ENCODE assay signal across 12 mouse cellular contexts in the genomic region with DNA sequence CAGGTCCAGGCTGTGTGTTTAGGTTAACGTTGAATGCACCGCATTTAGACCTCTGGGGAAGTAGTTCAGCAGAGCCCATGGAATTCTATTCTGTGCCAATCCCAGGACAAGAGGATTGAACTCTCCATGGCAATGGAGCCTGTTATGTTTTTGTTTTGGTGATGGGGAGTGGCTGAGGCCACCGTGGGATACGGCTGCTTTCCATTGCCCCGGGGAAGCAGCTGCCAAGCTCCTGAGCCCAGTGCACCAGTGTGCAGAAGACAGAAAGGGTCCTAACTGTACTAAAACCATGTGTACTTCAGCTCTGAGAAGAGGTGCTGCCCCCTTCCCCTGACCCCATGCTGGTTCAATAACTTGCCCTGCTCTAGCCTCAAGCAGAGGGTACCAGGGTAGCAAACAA. TPM values are rescaled to one million over a fixed set of nuclear protein-coding genes. Genes with fewer than 3 reads are reported as not detected.
DNase-seq lines count a peak whose midpoint lies in the region; ATAC-seq and TF ChIP-seq lines count a peak whose summit lies in the region.
"Had no signal": no experiment of that assay in that cellular context is flagged by ENCODE, and none has a peak within 500 bp of the region (broad histone marks: within the 10 kb centered on the region; RNA-seq: fewer than 3 reads in every experiment).

No protein-coding gene starts in this region.

- intact Hi-C loops in left cerebral cortex, adult 2 months (cut with DNase I): no loop called here
- intact Hi-C loops in left cerebral cortex, postnatal 25 days (cut with DNase I): no loop called here

- H3K36me3 ChIP-seq in forebrain, embryonic 12.5 days (replicated peaks): no peaks in the 10 kb centered on the region
- H3K36me3 ChIP-seq in heart, embryonic 11.5 days (ENCODE audit: control insufficient read depth, insufficient read depth, low read length): peaks cover 6% of the 10 kb centered on the region; the same call in 1 of the 2 replicates
- H3K36me3 ChIP-seq in limb, embryonic 10.5 days: no peaks in the 10 kb centered on the region
- H3K36me3 ChIP-seq: embryonic facial prominence, embryonic 15.5 days had no signal

- WGBS in forebrain, embryonic 12.5 days: 28% methylated on average over 5 of the region's 5 CpGs
- 56% methylated on average over 5 of the region's 5 CpGs for WGBS in heart, embryonic 11.5 days (ENCODE audit: insufficient replicate concordance)
- 84% methylated on average over 5 of the region's 5 CpGs for WGBS in limb, embryonic 10.5 days

- no peak overlapping the region for H3K9ac ChIP-seq in forebrain, embryonic 12.5 days
- no peak overlapping the region for H3K9ac ChIP-seq in heart, embryonic 11.5 days (ENCODE audit: low read depth, low read length)
- H3K9ac ChIP-seq: embryonic facial prominence, embryonic 15.5 days had no signal

- H3K9me3 ChIP-seq in forebrain, embryonic 12.5 days: no peaks in the 10 kb centered on the region
- no peaks in the 10 kb centered on the region for H3K9me3 ChIP-seq in heart, embryonic 11.5 days (replicated peaks; ENCODE audit: control insufficient read depth, low read length)
- H3K9me3 ChIP-seq in limb, embryonic 10.5 days (replicated peaks): no peaks in the 10 kb centered on the region
- H3K9me3 ChIP-seq: embryonic facial prominence, embryonic 15.5 days had no signal

- no peaks in the 10 kb centered on the region for H3K27me3 ChIP-seq in forebrain, embryonic 12.5 days
- H3K27me3 ChIP-seq in heart, embryonic 11.5 days (ENCODE audit: control insufficient read depth, insufficient read depth, low read length): no peaks in the 10 kb centered on the region
- H3K27me3 ChIP-seq in limb, embryonic 10.5 days (ENCODE audit: low read depth, poor library complexity, severe bottlenecking): no peaks in the 10 kb centered on the region
- H3K27me3 ChIP-seq: embryonic facial prominence, embryonic 15.5 days had no signal

- TF ChIP-seq CTCF in left cerebral cortex, adult 2 months (IDR thresholded peaks at IDR 0.05): no peak

- DNase-seq in left cerebral cortex, adult 2 months (ENCODE audit: extremely low spot score in 1 of 2, low spot score in 2 of 2): no peak
- no peak for DNase-seq in left cerebral cortex, postnatal 25 days (ENCODE audit: low spot score in 2 of 2)
- no peak for DNase-seq in limb, embryonic 10.5 days (ENCODE audit: low spot score)
- DNase-seq in cerebellum, adult 9-11 months: no peak
- DNase-seq in embryo, embryonic 9.5 days (ENCODE audit: extremely low spot score): no peak
- no peak for DNase-seq in retina, postnatal 1 day
- DNase-seq: cerebellum, adult 9-10 months; kidney, adult 2 months had no signal

- no peak overlapping the region for H3K4me3 ChIP-seq in left cerebral cortex, adult 2 months
- H3K4me3 ChIP-seq in forebrain, embryonic 12.5 days (replicated peaks): no peak overlapping the region
- no peak overlapping the region for H3K4me3 ChIP-seq in heart, embryonic 11.5 days (ENCODE audit: low read depth, low read length)
- H3K4me3 ChIP-seq in limb, embryonic 10.5 days: no peak overlapping the region
- H3K4me3 ChIP-seq: embryonic facial prominence, embryonic 15.5 days had no signal

- H3K4me1 ChIP-seq in forebrain, embryonic 12.5 days: peaks cover 23% of the 10 kb centered on the region
- peaks cover 94% of the 10 kb centered on the region for H3K4me1 ChIP-seq in heart, embryonic 11.5 days (ENCODE audit: control insufficient read depth, insufficient read depth, low read length)
- peaks cover 54% of the 10 kb centered on the region for H3K4me1 ChIP-seq in limb, embryonic 10.5 days

- H3K27ac ChIP-seq in left cerebral cortex, adult 2 months: peak overlapping the region; percentile 41
- peak overlapping the region; percentile 21; the same call in 1 of the 2 replicates for H3K27ac ChIP-seq in forebrain, embryonic 12.5 days
- peak overlapping the region; percentile 62 for H3K27ac ChIP-seq in heart, embryonic 11.5 days (ENCODE audit: low read depth, low read length)
- H3K27ac ChIP-seq in limb, embryonic 10.5 days: peak overlapping the region; percentile 58; the same call in 1 of the 2 replicates
- H3K27ac ChIP-seq: embryonic facial prominence, embryonic 15.5 days had no signal

- peak; percentile 20; the same call in 1 of the 2 replicates for ATAC-seq in forebrain, embryonic 12.5 days (ENCODE audit: low FRiP score)
- no peak for ATAC-seq in heart, embryonic 11.5 days (replicated peaks; ENCODE audit: insufficient number of reproducible peaks, low FRiP score, low TSS enrichment)

- H3K4me2 ChIP-seq in forebrain, embryonic 12.5 days: no peak overlapping the region; the same call in 1 of the 2 replicates
- no peak overlapping the region for H3K4me2 ChIP-seq in heart, embryonic 11.5 days
- H3K4me2 ChIP-seq: embryonic facial prominence, embryonic 15.5 days; liver, embryonic 11.5 days had no signal

RNA-seq across cellular contexts. Expression of a gene that starts 47.0 kb away (rescaled TPM):
- 100 to 1,000 TPM; 652 to 703 TPM for total RNA-seq in left cerebral cortex, adult 2 months (2021)
- total RNA-seq in left cerebral cortex, postnatal 25 days (2021): 100 to 1,000 TPM; 610 to 744 TPM
- polyA plus RNA-seq in forebrain, embryonic 12.5 days (2016; fragmentation: Nextera tagmentation; extraction: Ambion mirVana): 2.3 and 3.4 TPM in 2 replicates
- polyA plus RNA-seq in heart, embryonic 11.5 days (2014; fragmentation: Nextera tagmentation; extraction: Ambion mirVana): 117 and 132 TPM in 2 replicates
- 0.96 and 1.2 TPM in 2 replicates for polyA plus RNA-seq in limb, embryonic 10.5 days (2016; fragmentation: Nextera tagmentation; extraction: Ambion mirVana)

Comparison
In these comparisons a context has a peak if more than half of its experiments do, and no peak if none do; other contexts are left out.
1. RNA of a gene that starts 47.0 kb away (polyA plus RNA-seq): 117 to 132 TPM in heart, embryonic 11.5 days; 2.3 to 3.4 TPM in forebrain, embryonic 12.5 days and 0.96 to 1.2 TPM in limb, embryonic 10.5 days; every median in the first group is over 10 times any median in the second.
2. Peak in every context shown above with its lines, with median percentiles within 50 percentile points of each other: H3K27ac ChIP-seq.